Mouse (Mus musculus): Measurements from ENCODE around the gene Kat2b.

DNA sequence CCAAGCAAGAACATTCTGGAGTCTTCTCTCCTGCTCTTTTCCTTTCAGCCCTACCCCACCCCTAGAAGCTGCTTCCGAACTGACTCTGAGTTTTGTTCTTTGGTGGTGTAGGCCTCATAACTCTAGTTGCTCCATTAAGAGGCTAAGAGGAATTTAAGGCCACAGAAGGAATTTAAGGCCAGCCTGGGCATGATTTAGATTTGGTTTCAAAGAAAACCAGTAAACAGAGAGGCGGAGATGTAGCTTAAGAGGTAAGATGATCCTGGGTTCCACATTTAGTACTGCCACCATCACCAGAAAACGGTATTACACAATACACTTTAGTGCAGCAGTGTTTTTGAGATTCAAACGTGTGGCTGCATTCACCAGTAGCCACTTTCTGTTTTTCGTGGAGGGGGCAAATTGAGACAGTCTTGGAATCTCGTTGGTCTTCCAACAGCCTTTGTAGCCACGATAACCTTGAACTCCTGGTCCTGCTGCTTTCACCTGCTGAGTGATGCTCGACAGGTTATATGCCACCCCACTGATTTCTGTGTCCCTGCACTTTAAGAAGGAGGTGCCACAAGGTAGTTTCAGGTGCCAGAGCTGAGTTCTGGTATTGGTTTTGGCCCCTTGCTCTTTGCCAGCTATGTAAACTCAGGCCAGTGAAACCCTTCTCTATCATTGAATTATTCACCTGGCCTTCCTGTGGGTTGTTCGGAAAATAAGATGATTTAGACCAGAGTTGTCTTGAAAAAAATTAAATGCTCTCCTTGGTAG lies 21.6 kb downstream of the Kat2b start:
- TF ChIP-seq ZC3H11A (IDR thresholded peaks at IDR 0.05; ENCODE audit: borderline replicate concordance, low read depth, low read length) = no peak
- no peak for TF ChIP-seq ZNF384 (IDR thresholded peaks at IDR 0.05; ENCODE audit: low read depth, low read length)
- no peak for TF ChIP-seq CHD2 (IDR thresholded peaks at IDR 0.05; ENCODE audit: low read depth, low read length)
- TF ChIP-seq MAFK (IDR thresholded peaks at IDR 0.05; ENCODE audit: insufficient read depth, low read depth, low read length) = no peak
- no peak for TF ChIP-seq HCFC1 (IDR thresholded peaks at IDR 0.05; ENCODE audit: borderline replicate concordance, insufficient read depth, low read length)
